Mouse (Mus musculus) forebrain, embryonic 14.5 days (tissue): ENCODE measurements around the gene Nrxn1. TPM values are rescaled to one million over a fixed set of nuclear protein-coding genes. Genes with fewer than 3 reads are reported as not detected.

Source experiments
- ATAC-seq: fragments of 200-750 bp; cut with Nextera tagmentation; 2 replicates; pipeline ENCODE4 v1.8.0; 2017; ENCODE audit warnings: mild to moderate bottlenecking, moderate library complexity
- DNase-seq: peaks from one replicate; pipeline ENCODE4 v3.0.0-alpha.2; 2015; ENCODE audit warnings: low spot score
- H3K27ac ChIP-seq: fragments of 300-500 bp; sonication (generic); 2 replicates; pipeline ENCODE4 v1.5.1; 2014; ENCODE audit warnings: low read depth, mild to moderate bottlenecking, control low read depth, low read length, moderate library complexity
- H3K27me3 ChIP-seq: fragments of 300-500 bp; sonication (generic); replicated peaks from 2 replicates; pipeline ENCODE4 v1.6.1; 2014; ENCODE audit warnings: low read length, control low read depth, mixed read lengths; ENCODE audit not compliant: control insufficient read depth, insufficient read depth
- H3K36me3 ChIP-seq: fragments of 300-500 bp; sonication (generic); 2 replicates; pipeline ENCODE4 v1.6.1; 2014; ENCODE audit warnings: low read length, control low read depth; ENCODE audit not compliant: control insufficient read depth, insufficient read depth
- H3K4me1 ChIP-seq: fragments of 300-500 bp; sonication (generic); 2 replicates; pipeline ENCODE4 v1.6.1; 2014; ENCODE audit warnings: antibody characterized with exemption, low read length, control low read depth; ENCODE audit not compliant: control insufficient read depth, insufficient read depth
- H3K4me2 ChIP-seq: fragments of 300-500 bp; sonication (generic); 2 replicates; pipeline ENCODE4 v1.6.1; 2014; ENCODE audit warnings: mild to moderate bottlenecking, control low read depth, low read length
- H3K4me3 ChIP-seq: fragments of 300-500 bp; sonication (generic); 2 replicates; pipeline ENCODE4 v1.5.1; 2014; ENCODE audit warnings: low read depth, low read length, control low read depth
- H3K9ac ChIP-seq: fragments of 300-500 bp; sonication (generic); 2 replicates; pipeline ENCODE4 v1.6.1; 2014; ENCODE audit warnings: mild to moderate bottlenecking, low read length, control low read depth, moderate library complexity
- H3K9me3 ChIP-seq: fragments of 300-500 bp; sonication (generic); replicated peaks from 2 replicates; pipeline ENCODE4 v1.6.1; 2016; ENCODE audit warnings: low read length, control low read depth, mixed read lengths; ENCODE audit not compliant: control insufficient read depth
- WGBS: fragments of 180-500 bp; shearing (Covaris S2); extraction: QIAGEN DNeasy Blood & Tissue Kit; methylation state at CpG from one replicate; pipeline ENCODE4 v1.1.7; 2014; 5-methylcytosine and 5-hydroxymethylcytosine counted together
- polyA plus RNA-seq: library from polyadenylated mRNA; unstranded; fragments of >200 nt; fragmentation: Nextera tagmentation; extraction: Ambion mirVana; gene quantifications from 2 replicates; pipeline ENCODE4 v1.2.1, GENCODE M21; 2014

Nrxn1 gene
- polyA plus RNA-seq, 1 experiment from 2014 or later: 69.8 TPM

GRCm38 (mm10) chr17:90843072-90843611 is 249.7 kb downstream of the Nrxn1 start:
- Histone ChIP-seq H3K4me3 (no peak overlapping the region), H3K36me3 (no peaks in the 10 kb centered on the region), H3K9me3 (no peaks in the 10 kb centered on the region), H3K4me2 (no peak overlapping the region), H3K4me1 (no peaks in the 10 kb centered on the region), H3K27ac (no peak overlapping the region), H3K9ac (no peak overlapping the region), H3K27me3 (no peaks in the 10 kb centered on the region)
- DNase-seq (no peak), ATAC-seq (no peak)

GRCm38 (mm10) chr17:90837022-90837414 is 255.9 kb downstream of the Nrxn1 start:
- Histone ChIP-seq H3K4me3 (no peak overlapping the region), H3K9ac (no peak overlapping the region), H3K9me3 (no peaks in the 10 kb centered on the region), H3K27ac (peak overlapping the region; percentile 44; the same call in 1 of the 2 replicates), H3K4me2 (no peak overlapping the region), H3K27me3 (no peaks in the 10 kb centered on the region), H3K4me1 (peaks cover 5% of the 10 kb centered on the region), H3K36me3 (no peaks in the 10 kb centered on the region)
- DNase-seq (peak; percentile 59), ATAC-seq (peak; percentile 86)

- Histone ChIP-seq H3K27me3 (no peaks in the 10 kb centered on the region), H3K9ac (no peak overlapping the region), H3K4me3 (no peak overlapping the region), H3K4me1 (peaks cover 5% of the 10 kb centered on the region), H3K36me3 (no peaks in the 10 kb centered on the region), H3K4me2 (no peak overlapping the region), H3K27ac (0 out of 2 replicates have a peak overlapping the region, but pooled peaks have one; percentile 44), H3K9me3 (no peaks in the 10 kb centered on the region)
- ATAC-seq (peak; percentile 49), DNase-seq (no peak)
- WGBS: 65% methylated on average over 4 of the region's 4 CpGs
Observed at GRCm38 (mm10) chr17:90836154-90837021, 256.5 kb downstream of the Nrxn1 start.

GRCm38 (mm10) chr17:90818340-90818739 is 274.5 kb downstream of the Nrxn1 start:
- Histone ChIP-seq H3K4me1 (no peaks in the 10 kb centered on the region), H3K27ac (no peak overlapping the region), H3K4me3 (no peak overlapping the region), H3K36me3 (no peaks in the 10 kb centered on the region), H3K9ac (no peak overlapping the region), H3K27me3 (no peaks in the 10 kb centered on the region), H3K9me3 (no peaks in the 10 kb centered on the region), H3K4me2 (no peak overlapping the region)
- ATAC-seq (no peak), DNase-seq (no peak)
- WGBS: 74% methylated on average over 2 of the region's 2 CpGs

- Histone ChIP-seq H3K4me1 (no peaks in the 10 kb centered on the region), H3K4me2 (no peak overlapping the region), H3K27me3 (no peaks in the 10 kb centered on the region), H3K9ac (no peak overlapping the region), H3K36me3 (no peaks in the 10 kb centered on the region), H3K9me3 (no peaks in the 10 kb centered on the region), H3K4me3 (no peak overlapping the region), H3K27ac (no peak overlapping the region)
- 84% methylated on average over 2 of the region's 2 CpGs for WGBS
- ATAC-seq (no peak), DNase-seq (peak; percentile 30)
Observed at GRCm38 (mm10) chr17:90817898-90818297, 275.0 kb downstream of the Nrxn1 start.

GRCm38 (mm10) chr17:90815306-90815705 is 277.6 kb downstream of the Nrxn1 start:
- no peaks in the 10 kb centered on the region for H3K27me3 ChIP-seq
- no peak overlapping the region for H3K4me3 ChIP-seq
- no peak overlapping the region for H3K9ac ChIP-seq
- DNase-seq (no peak), ATAC-seq (no peak)
- H3K9me3 ChIP-seq: no peaks in the 10 kb centered on the region
- WGBS: 93% methylated on average over 1 of the region's 1 CpGs
- H3K27ac ChIP-seq: no peak overlapping the region
- H3K4me2 ChIP-seq: no peak overlapping the region
- H3K4me1 ChIP-seq: no peaks in the 10 kb centered on the region
- no peaks in the 10 kb centered on the region for H3K36me3 ChIP-seq

- Histone ChIP-seq H3K36me3 (no peaks in the 10 kb centered on the region), H3K4me2 (no peak overlapping the region), H3K9me3 (no peaks in the 10 kb centered on the region), H3K9ac (no peak overlapping the region), H3K4me1 (no peaks in the 10 kb centered on the region), H3K4me3 (no peak overlapping the region), H3K27me3 (no peaks in the 10 kb centered on the region), H3K27ac (no peak overlapping the region)
- DNase-seq: no peak
- no peak for ATAC-seq
Observed at GRCm38 (mm10) chr17:90813760-90814159, 279.1 kb downstream of the Nrxn1 start.

GRCm38 (mm10) chr17:90812485-90812884 is 280.4 kb downstream of the Nrxn1 start:
- Histone ChIP-seq H3K4me2 (no peak overlapping the region), H3K4me3 (no peak overlapping the region), H3K4me1 (no peaks in the 10 kb centered on the region), H3K36me3 (no peaks in the 10 kb centered on the region), H3K9me3 (no peaks in the 10 kb centered on the region), H3K9ac (no peak overlapping the region), H3K27me3 (no peaks in the 10 kb centered on the region), H3K27ac (no peak overlapping the region)
- ATAC-seq (no peak), DNase-seq (no peak)
- whole genome bisulfite sequencing: 89% methylated on average over 2 of the region's 2 CpGs
